Mouse (Mus musculus): ENCODE measurements at regions not wholly inside any gene's neighbourhood (a gene's known extent, or its start where the extent isn't known, plus 50 kb on each side); places are given as distances from the start of the nearest gene placed in this dataset.

DNA sequence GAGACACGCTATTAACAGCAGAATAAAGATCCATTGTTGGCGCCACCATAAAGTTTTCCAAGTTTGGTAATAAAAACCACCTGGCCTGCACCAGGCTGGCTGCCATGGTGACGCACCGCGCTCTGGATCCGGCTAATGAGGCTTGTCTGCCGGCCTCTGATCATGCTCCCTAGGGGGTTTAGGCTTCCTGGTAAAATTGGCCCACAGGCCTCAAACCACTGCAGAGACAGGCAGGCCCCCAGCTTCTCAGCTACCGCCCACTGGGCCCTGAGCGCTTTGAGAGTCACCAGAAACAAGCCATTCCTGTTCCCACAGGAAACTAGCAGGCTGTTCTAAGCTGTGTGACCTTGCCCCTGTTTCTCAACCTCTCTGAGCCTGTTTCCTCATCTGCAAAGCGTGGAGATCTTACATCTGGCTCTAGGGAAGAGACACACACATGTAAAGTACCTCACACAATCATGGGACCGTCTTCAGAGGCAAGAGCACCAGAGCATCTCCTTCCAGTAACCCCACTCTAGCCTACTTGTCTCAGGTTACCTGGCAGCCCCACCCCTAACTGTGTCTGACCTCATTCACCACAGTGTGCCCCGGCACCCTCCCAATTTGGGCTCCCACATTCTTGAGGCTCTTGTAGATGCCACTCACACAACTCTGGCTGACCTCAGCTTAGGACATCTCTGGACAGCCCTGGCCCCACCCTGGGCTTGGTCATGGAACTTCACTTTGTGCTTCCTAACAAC lies 246.5 kb downstream of the Tle3 start:
- Histone ChIP-seq H3K4me1 (ENCODE audit: control insufficient read depth, insufficient read depth) (no peaks in the 10 kb centered on the region), H3K27ac (ENCODE audit: low read depth) (no peak overlapping the region), H3K4me3 (ENCODE audit: low read depth, low read length) (no peak overlapping the region), H3K36me3 (replicated peaks; ENCODE audit: control insufficient read depth, insufficient read depth, low read length) (no peaks in the 10 kb centered on the region), H3K9me3 (replicated peaks; ENCODE audit: control insufficient read depth, low read length) (no peaks in the 10 kb centered on the region), H3K27me3 (ENCODE audit: control insufficient read depth, insufficient read depth, low read length) (peaks cover 44% of the 10 kb centered on the region), H3K9ac (replicated peaks; ENCODE audit: low read depth, low read length) (no peak overlapping the region), H3K4me2 (ENCODE audit: low read depth, low read length) (no peak overlapping the region)
- no peak for ATAC-seq (ENCODE audit: insufficient read depth, low read depth)
- 54% methylated on average over 12 of the region's 12 CpGs for WGBS
- DNase-seq (ENCODE audit: low spot score) = no peak
- TF ChIP-seq CTCF (IDR thresholded peaks at IDR 0.05; ENCODE audit: low read depth) = no peak
- TF ChIP-seq EP300 (IDR thresholded peaks at IDR 0.05; ENCODE audit: low read depth) = no peak

GRCm38 (mm10) chr9:61617979-61618378 lies 245.8 kb downstream of the Tle3 start:
- H3K4me2 ChIP-seq (ENCODE audit: low read depth, low read length) = no peak overlapping the region
- WGBS = 68% methylated on average over 8 of the region's 8 CpGs
- DNase-seq (ENCODE audit: low spot score) (no peak), ATAC-seq (ENCODE audit: insufficient read depth, low read depth) (no peak)
- H3K9ac ChIP-seq (replicated peaks; ENCODE audit: low read depth, low read length) = no peak overlapping the region
- H3K9me3 ChIP-seq (replicated peaks; ENCODE audit: control insufficient read depth, low read length) = 0 out of 2 replicates have a peak, but pooled peaks cover 3% of the 10 kb centered on the region
- no peak overlapping the region for H3K27ac ChIP-seq (ENCODE audit: low read depth)
- H3K27me3 ChIP-seq (ENCODE audit: control insufficient read depth, insufficient read depth, low read length) = peaks cover 41% of the 10 kb centered on the region
- H3K4me3 ChIP-seq (ENCODE audit: low read depth, low read length) = no peak overlapping the region
- no peaks in the 10 kb centered on the region for H3K36me3 ChIP-seq (replicated peaks; ENCODE audit: control insufficient read depth, insufficient read depth, low read length)
- no peaks in the 10 kb centered on the region for H3K4me1 ChIP-seq (ENCODE audit: control insufficient read depth, insufficient read depth)
- TF ChIP-seq EP300 (IDR thresholded peaks at IDR 0.05; ENCODE audit: low read depth) = no peak
- no peak for TF ChIP-seq CTCF (IDR thresholded peaks at IDR 0.05; ENCODE audit: low read depth)

- ATAC-seq (ENCODE audit: insufficient read depth, low read depth) (no peak), DNase-seq (ENCODE audit: low spot score) (no peak)
- no peak overlapping the region for H3K4me3 ChIP-seq (ENCODE audit: low read depth, low read length)
- TF ChIP-seq CTCF (IDR thresholded peaks at IDR 0.05; ENCODE audit: low read depth) = no peak
- no peak for TF ChIP-seq EP300 (IDR thresholded peaks at IDR 0.05; ENCODE audit: low read depth)
- no peak overlapping the region for H3K9ac ChIP-seq (replicated peaks; ENCODE audit: low read depth, low read length)
- peaks cover 6% of the 10 kb centered on the region for H3K9me3 ChIP-seq (replicated peaks; ENCODE audit: control insufficient read depth, low read length)
- WGBS = 52% methylated on average over 4 of the region's 4 CpGs
- no peaks in the 10 kb centered on the region for H3K36me3 ChIP-seq (replicated peaks; ENCODE audit: control insufficient read depth, insufficient read depth, low read length)
- no peak overlapping the region for H3K4me2 ChIP-seq (ENCODE audit: low read depth, low read length)
- peaks cover 35% of the 10 kb centered on the region for H3K27me3 ChIP-seq (ENCODE audit: control insufficient read depth, insufficient read depth, low read length)
- no peak overlapping the region for H3K27ac ChIP-seq (ENCODE audit: low read depth)
- H3K4me1 ChIP-seq (ENCODE audit: control insufficient read depth, insufficient read depth) = no peaks in the 10 kb centered on the region
Measured at GRCm38 (mm10) chr9:61615556-61615955, 243.4 kb downstream of the Tle3 start.

GRCm38 (mm10) chr9:61607576-61607975 lies 235.4 kb downstream of the Tle3 start:
- Histone ChIP-seq H3K27me3 (ENCODE audit: control insufficient read depth, insufficient read depth, low read length) (peaks cover 27% of the 10 kb centered on the region), H3K4me1 (ENCODE audit: control insufficient read depth, insufficient read depth) (no peaks in the 10 kb centered on the region), H3K4me2 (ENCODE audit: low read depth, low read length) (no peak overlapping the region), H3K4me3 (ENCODE audit: low read depth, low read length) (no peak overlapping the region), H3K36me3 (replicated peaks; ENCODE audit: control insufficient read depth, insufficient read depth, low read length) (no peaks in the 10 kb centered on the region), H3K9ac (replicated peaks; ENCODE audit: low read depth, low read length) (no peak overlapping the region), H3K27ac (ENCODE audit: low read depth) (no peak overlapping the region), H3K9me3 (replicated peaks; ENCODE audit: control insufficient read depth, low read length) (no peaks in the 10 kb centered on the region)
- DNase-seq (ENCODE audit: low spot score) (no peak), ATAC-seq (ENCODE audit: insufficient read depth, low read depth) (no peak)
- TF ChIP-seq CTCF (IDR thresholded peaks at IDR 0.05; ENCODE audit: low read depth) = no peak
- no peak for TF ChIP-seq EP300 (IDR thresholded peaks at IDR 0.05; ENCODE audit: low read depth)
- WGBS = 75% methylated on average over 5 of the region's 5 CpGs

DNA sequence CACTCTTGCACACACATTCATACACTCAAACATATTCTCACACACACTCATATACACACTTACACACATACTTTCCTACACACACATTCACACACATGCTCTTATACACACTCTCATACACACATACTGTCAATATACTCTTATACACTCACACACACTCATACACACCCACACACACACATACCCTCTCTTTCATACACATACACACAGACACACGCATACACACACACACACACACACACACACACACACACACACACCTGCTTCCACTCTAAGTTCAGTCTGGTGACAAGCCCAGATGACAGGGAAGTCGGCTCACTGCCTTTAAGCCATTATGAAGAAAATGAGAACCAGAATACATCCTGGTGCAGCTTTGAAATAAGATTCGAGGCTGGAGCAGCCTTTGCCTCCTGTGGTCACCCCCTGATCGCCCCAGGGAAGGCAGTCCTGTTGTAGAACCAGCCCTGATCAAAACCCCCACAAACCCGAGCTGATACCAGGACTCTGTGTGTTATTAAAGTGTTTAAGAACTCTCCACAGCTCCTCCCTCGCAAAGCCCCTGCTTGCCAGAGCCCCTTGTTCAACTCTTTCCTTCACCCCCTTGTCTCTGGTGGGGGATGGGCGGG lies 230.3 kb downstream of the Tle3 start:
- Histone ChIP-seq H3K27ac (ENCODE audit: low read depth) (no peak overlapping the region), H3K4me1 (ENCODE audit: control insufficient read depth, insufficient read depth) (no peaks in the 10 kb centered on the region), H3K9me3 (replicated peaks; ENCODE audit: control insufficient read depth, low read length) (no peaks in the 10 kb centered on the region), H3K9ac (replicated peaks; ENCODE audit: low read depth, low read length) (no peak overlapping the region), H3K4me2 (ENCODE audit: low read depth, low read length) (no peak overlapping the region), H3K4me3 (ENCODE audit: low read depth, low read length) (no peak overlapping the region), H3K27me3 (ENCODE audit: control insufficient read depth, insufficient read depth, low read length) (peaks cover 6% of the 10 kb centered on the region; the same call in 1 of the 2 replicates), H3K36me3 (replicated peaks; ENCODE audit: control insufficient read depth, insufficient read depth, low read length) (no peaks in the 10 kb centered on the region)
- DNase-seq (ENCODE audit: low spot score) (no peak), ATAC-seq (ENCODE audit: insufficient read depth, low read depth) (no peak)
- TF ChIP-seq EP300 (IDR thresholded peaks at IDR 0.05; ENCODE audit: low read depth) (no peak), CTCF (IDR thresholded peaks at IDR 0.05; ENCODE audit: low read depth) (no peak)
- WGBS = 64% methylated on average over 7 of the region's 7 CpGs
